Mouse (Mus musculus) embryo, embryonic 10.5 days (tissue): ENCODE data around the gene Gm12888.
"Not testable (repeated sequence)": the region's sequence is repeated elsewhere in the genome, so short reads cannot be mapped to it uniquely, and the experiment has no call there.

ENCODE experiments used
- DNase-seq: peaks from one replicate; pipeline ENCODE4 v3.0.0-alpha.2; 2015; ENCODE audit warnings: low spot score

The Gm12888 gene

DNA sequence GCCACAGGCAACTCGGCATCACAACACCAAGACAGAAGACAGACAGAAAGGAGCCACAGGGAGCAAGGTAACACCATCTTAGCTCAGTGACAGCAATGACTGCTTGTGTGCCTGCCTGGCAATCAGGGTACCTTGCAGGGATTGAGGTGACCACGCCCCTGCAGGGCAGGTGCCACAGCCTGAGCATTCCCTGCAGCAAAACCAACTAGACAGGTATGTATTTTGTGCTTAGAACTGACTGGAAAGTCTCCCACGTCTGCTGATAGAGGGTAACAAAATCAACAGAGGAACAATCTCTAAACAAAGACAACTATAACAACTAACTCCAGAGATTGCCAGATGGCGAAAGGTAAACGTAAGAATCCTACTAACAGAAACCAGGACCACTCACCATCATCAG is at the start of gene Gm12888:
Gm12888 (minus strand) TSS at position 101 of the 400 bp plus-strand sequence.
- not testable (repeated sequence) for DNase-seq
